Mouse (Mus musculus) lung, postnatal 36 days (tissue): Measurements from ENCODE around the gene BC061212.
"Not testable (repeated sequence)": the region's sequence is repeated elsewhere in the genome, so short reads cannot be mapped to it uniquely, and the experiment has no call there.

Experiments used
- DNase-seq: peaks from one replicate; pipeline ENCODE4 v3.0.0; 2022; ENCODE audit warnings: mixed read lengths

BC061212 gene

DNA sequence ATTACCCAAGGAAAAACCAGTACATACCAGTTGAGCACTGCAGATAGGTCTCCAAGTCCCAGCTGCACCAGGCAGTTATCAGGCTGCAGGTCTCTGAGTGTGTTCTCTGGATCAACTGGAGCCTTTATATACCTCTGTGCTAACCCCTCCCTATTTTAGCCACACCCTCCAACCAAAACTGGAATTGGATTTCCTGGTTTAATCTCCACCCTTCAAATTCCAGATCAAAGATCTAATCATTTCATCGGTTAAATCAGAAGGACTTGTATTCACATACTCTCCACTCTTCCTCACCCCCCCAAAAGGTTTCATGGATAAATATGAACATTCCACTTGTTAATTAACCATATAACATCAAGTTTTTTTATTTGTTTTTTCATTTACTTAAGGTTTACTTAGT, at the start of gene BC061212:
TSS of gene BC061212 (minus strand) at position 101 of the 400 bp plus-strand sequence.
- not testable (repeated sequence) for DNase-seq

DNA sequence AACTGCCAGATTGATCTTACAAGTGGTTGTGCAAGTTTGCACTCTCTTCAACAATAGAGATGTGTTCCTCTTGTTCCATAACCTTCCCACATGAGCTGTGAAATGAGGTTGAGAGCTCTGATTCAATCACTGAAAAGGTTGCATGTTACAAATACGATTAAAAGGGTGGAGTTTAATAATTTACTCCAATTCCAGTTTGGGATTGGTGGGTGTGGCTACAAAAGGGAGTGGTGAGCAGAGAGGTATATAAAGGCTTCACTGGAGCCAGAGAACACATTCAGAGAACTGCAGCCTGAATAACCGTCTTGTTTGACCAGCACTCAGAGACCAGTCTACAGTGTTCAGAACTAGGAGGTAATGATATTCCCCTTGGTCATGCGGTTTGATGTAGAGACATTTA, 5.7 kb upstream of the BC061212 start, which contains the start of gene Gm6351:
TSS of gene Gm6351 (plus strand) at position 301 of the 400 bp plus-strand sequence.
- not testable (repeated sequence) for DNase-seq
